Mouse (Mus musculus) olfactory bulb, adult 2 months (tissue): ENCODE data around the gene Rangap1.

Source experiments
- CTCF ChIP-seq: fragments of 200-500 bp; IDR thresholded peaks from 2 replicates; pipeline ENCODE4 v1.5.1; 2012; ENCODE audit warnings: low read depth, mild to moderate bottlenecking, low read length, moderate library complexity; ENCODE audit not compliant: insufficient read depth
- POLR2A ChIP-seq: fragments of 200-500 bp; IDR thresholded peaks from 2 replicates; pipeline ENCODE4 v1.6.1; 2012; ENCODE audit warnings: mild to moderate bottlenecking, low read depth, low read length, moderate library complexity; ENCODE audit not compliant: insufficient read depth

DNA sequence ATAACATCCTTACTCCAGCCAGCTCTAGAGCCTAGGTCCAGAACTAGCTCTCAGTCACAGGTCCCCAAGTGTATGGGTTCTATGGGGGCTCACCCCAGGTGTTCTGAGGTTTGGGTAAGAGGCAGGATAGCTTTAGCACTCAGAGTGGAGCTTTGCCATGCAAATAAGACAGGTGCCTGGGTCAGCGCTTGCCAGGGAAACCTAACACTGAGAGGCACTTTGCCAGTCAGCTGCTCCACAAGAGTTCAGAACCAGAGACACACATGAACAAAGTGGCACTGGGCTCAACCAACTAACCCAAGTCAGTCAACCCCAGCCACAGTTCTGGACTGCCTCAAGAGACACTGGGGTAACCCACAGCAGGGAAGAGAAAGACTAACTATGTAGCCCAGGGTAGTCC, 35.6 kb downstream of the Rangap1 start:
- no peak for TF ChIP-seq CTCF
- no peak for TF ChIP-seq POLR2A
